Mouse (Mus musculus) adrenal gland, postnatal 4 days (tissue): ENCODE measurements at regions not wholly inside any gene's neighbourhood (a gene's known extent, or its start where the extent isn't known, plus 50 kb on each side); places are given as distances from the start of the nearest gene placed in this dataset.

Experiments used
- DNase-seq, 2 experiments: peaks; one replicate each; pipeline ENCODE4 v3.0.0; 2021 to 2022; ENCODE audit warnings: low spot score in 2 of 2, mixed read lengths in 2 of 2

DNA sequence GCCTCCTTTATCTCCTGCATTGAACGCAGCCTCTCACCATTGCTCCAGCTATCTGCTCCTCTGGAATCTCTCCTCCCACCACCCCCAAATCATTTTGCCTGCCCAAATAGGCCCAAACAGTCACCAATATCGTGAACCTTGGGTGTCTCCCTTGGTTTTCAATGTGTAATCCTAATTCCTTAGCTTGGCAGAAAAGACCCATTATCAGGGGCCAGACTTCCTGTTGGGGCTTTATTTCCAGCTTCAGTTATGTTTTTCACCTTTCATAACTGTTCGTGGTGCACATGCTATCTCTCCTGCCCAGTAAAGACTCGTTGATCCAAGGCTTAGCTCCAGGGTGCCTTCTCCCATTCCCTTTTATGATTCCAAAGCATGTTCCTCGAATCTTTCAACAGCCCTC is 142.4 kb upstream of the Eya4 start:
- DNase-seq, result no peak

- DNase-seq, result no peak
These were observed 138.4 kb upstream of the Eya4 start for GRCm38 (mm10) chr10:23488996-23489395.

- no peak for DNase-seq
These were observed 129.9 kb upstream of the Eya4 start for GRCm38 (mm10) chr10:23480474-23480873.

DNA sequence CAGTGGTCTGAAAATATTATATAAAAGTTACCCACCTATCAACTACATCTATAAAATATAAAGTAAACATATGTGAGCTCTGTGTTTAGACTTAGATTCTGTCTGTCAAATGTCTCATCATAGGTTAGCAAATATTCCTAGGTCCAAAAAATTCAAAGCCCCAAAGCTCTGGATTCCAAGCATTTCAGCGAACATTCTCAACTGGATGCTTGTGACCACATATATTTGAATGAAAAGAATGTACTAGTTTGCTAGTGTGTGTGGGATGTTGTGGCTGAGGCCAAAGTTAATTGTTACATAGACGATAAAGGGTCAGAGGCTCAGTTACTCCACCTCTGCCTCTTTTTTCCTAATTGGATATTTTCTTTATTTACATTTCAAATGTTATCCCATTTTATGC is 128.3 kb upstream of the Eya4 start:
- DNase-seq, result no peak

DNA sequence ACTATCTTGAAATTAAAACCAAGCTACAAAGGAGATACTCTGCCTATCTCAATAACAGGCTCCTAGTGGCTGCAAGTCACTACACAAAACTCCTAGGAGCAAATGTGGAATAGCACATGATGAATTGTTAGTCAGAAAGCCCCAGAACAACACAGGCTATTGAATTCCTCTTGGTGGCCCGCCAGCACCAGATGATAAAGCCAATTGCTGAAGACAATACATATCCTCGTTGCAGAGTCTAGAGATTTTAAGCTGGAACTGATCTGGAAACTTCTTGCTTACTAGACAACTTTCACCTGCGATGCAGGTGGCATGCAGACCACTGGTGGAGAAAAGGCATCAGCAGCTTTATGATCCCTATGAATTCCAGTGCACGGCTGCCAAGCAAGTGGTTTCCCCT is 126.5 kb upstream of the Eya4 start:
- DNase-seq, result no peak

DNA sequence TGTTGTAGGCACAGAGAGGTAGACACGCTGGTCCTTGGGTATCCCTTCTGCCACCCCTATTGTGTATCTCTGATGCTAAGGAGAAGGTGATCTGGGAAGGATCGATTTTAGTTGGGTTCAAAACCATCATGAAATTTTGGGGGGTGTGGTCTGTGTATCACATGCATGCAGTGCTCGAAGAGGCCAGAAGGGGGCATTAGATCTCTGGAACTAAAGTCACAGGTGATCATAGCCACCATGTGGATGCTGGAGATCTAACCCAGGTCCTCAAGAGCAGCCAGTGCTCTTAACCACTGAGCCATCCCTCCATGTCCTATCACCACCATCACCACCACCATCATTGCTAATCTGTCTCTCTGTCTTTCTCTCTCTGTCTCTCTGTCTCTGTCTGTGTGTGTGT is 100.4 kb upstream of the Eya4 start:
- no peak for DNase-seq

- DNase-seq, result no peak
These were observed 100.0 kb upstream of the Eya4 start for GRCm38 (mm10) chr10:23450647-23450979.

DNA sequence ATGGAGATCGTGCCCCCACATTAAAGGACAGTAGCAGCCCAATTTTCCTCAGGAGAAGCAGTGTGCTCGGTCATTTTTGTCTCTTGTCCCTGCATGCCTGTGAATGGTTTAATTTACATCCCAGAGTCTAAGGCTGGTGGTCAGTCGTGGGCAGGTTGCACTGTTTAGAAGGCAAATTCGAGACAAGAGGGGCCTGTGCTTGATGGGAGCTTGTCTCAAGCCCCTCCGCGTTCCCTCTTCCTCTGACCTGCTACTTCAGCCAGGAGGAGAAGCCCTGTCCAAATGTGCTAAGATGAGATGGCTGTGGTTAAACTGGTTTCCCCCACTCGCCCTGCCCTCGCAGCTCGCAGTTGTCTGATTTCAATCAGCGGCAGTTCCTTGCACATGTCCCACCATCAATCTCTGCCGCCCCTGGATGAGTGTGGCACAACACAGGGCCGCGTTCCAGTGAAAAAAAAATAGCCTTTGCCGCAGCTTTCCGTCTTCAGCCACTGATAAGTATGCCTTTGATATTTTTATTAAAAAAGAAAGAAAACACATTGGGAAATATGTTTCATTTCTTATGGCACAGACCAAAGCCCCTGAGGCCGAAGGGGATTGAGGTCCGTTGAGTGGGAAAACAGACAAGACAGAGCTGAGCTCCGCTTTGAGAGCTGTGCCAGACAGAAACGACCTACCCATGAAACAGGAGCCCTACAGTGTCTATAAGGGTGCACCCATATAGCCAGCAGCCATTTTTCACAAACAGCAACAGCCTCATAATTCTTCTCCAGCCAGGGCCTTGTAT is 99.5 kb upstream of the Eya4 start:
- DNase-seq, result no peak

DNA sequence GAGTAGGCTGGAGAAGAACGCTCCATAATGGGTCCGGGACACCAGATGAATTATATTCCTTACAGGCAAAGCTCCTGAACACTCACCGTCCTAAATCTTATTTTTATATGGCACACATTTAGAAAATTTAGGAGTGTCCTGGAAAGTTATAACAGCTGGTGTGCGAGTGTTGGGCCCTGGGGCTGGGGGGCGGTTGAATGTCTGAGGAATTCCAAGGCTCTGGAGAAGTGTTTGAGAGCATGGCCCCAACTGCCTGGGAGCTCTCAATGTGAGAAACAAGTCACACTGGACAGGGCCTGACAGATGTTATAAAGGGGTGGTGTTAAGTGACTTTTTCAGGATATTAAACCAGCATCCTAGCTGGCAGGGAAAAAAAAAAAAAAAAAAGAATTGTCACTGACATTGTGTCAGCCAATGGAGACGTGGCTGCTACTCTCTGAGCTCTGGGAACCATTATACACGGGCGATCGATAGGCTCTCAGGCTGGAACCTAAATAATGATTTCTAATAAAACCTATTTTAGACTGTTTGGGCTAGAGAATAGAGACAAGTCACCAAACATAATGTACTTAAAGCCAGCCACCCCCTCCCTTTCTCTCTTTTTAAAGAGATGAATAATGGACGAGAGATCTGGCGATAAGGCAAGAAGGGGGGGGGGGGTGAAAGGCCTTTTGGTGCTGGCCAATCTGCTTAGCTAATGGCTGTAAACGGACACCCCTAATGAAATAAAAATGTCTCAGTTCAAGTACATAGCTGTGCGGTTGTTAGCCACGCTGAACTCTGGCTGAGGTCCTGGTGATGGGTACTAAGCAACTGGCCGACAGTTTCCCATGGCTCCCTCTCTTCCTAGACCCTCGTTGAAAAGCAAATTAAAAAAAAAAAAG is 98.6 kb upstream of the Eya4 start:
- no peak for DNase-seq

DNA sequence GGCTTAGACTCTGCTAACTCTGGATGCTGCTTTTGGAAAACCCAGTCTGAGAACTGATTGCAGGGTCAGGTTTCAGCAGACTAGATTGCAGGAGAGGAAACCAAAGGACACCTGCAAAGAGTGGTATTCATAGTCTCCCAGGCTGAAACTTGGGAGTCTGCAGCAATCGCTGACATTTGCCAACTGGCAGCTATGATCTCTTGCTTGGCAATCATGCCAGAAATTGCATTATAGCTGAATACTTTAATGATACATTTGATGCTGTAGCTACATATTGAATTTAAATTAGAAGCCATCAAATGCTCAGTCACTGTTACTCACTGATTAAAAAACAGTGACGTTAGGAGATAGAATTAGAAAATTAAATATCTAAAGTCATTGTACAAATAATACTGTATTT is 79.8 kb upstream of the Eya4 start:
- no peak for DNase-seq

DNA sequence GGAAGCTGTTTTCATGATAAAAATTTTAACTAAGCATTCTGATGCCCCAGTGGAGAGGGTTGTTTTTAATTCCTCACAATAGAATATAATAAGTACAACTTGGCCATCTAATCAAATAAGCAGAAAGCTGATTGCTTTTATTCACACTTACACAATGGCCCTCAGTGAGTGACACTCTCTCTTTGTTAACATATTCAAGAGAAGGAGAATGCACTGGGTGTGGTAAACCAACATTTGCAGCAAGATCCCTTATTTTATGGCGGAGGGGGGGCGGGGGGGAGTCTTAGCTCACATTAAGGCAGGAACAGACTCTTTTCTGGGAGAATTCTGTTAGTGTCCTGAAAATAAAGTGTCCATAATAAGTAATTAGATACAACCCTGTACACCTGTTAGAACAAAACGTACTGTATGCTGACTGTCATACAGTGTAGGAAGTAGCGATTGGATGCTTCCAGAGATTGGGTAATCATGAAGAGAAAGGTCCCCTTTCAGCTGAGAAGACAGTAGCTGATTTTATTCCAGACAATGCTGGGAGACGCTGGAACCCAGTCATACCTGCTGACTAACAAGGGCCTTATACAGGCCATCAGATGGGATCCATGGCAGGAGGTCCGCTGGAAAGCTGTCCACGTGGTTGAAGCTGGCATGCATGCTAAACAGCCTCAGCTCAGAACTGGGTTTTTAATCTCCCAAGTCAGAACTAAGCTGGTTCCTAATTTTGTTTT is 63.4 kb upstream of the Eya4 start:
- DNase-seq, result no peak

- DNase-seq, result no peak
These were observed 52.9 kb upstream of the Eya4 start for GRCm38 (mm10) chr10:23403351-23403938.
